Mouse (Mus musculus): ENCODE data around the gene Col8a2. TPM values are rescaled to one million over a fixed set of nuclear protein-coding genes. Genes with fewer than 3 reads are reported as not detected.

Col8a2 gene
- polyA plus RNA-seq (2012; ENCODE audit: insufficient read depth, insufficient read length, missing spikeins), result not detected in 2 replicates

GRCm38 (mm10) chr4:126286492-126286891, at the start of gene Col8a2:
Col8a2 (plus strand) TSS chr4:126286793.
- Histone ChIP-seq H3K4me1 (ENCODE audit: control insufficient read depth, insufficient read depth, insufficient read length, low read length) (peaks cover 3% of the 10 kb centered on the region), H3K4me3 (ENCODE audit: insufficient read depth, low read depth, low read length) (peak within 1 kb of the TSS; percentile 47), H3K27ac (replicated peaks; ENCODE audit: low read depth, low read length) (no peak within 1 kb of the TSS)

- H3K4me3 ChIP-seq (ENCODE audit: insufficient read depth, low read depth, low read length), result no peak overlapping the region
- H3K4me1 ChIP-seq (ENCODE audit: control insufficient read depth, insufficient read depth, insufficient read length, low read length), result peaks cover 5% of the 10 kb centered on the region
- no peak overlapping the region for H3K27ac ChIP-seq (replicated peaks; ENCODE audit: low read depth, low read length)
These were observed 48.8 kb upstream of the Col8a2 start for GRCm38 (mm10) chr4:126237721-126238242.

- peaks cover 6% of the 10 kb centered on the region for H3K4me1 ChIP-seq (ENCODE audit: control insufficient read depth, insufficient read depth, insufficient read length, low read length)
- no peak overlapping the region for H3K4me3 ChIP-seq (ENCODE audit: insufficient read depth, low read depth, low read length)
- no peak overlapping the region for H3K27ac ChIP-seq (replicated peaks; ENCODE audit: low read depth, low read length)
These were observed 46.6 kb upstream of the Col8a2 start for GRCm38 (mm10) chr4:126239862-126240475.

DNA sequence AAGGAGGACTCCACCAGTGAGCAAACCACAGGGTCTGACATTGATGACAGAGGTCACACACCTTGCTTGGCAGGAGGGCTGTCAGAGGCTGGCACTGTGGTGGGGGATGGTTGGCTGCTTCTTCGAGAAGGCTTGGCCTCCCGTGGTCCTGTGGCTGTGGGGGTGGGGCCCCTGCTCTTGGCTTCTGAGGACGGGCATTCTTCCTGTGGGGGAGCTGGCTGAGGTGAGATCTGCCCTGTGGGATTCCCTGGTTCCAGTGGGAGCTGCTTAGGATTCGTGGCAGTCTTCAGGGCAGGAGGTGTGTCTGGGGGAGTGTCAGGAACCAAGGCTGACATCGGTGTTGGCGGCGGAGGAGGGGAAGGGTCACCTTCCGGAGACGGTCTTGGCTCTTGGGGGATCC, 44.6 kb upstream of the Col8a2 start:
- Histone ChIP-seq H3K4me3 (ENCODE audit: insufficient read depth, low read depth, low read length) (no peak overlapping the region), H3K27ac (replicated peaks; ENCODE audit: low read depth, low read length) (no peak overlapping the region), H3K4me1 (ENCODE audit: control insufficient read depth, insufficient read depth, insufficient read length, low read length) (peaks cover 11% of the 10 kb centered on the region)

DNA sequence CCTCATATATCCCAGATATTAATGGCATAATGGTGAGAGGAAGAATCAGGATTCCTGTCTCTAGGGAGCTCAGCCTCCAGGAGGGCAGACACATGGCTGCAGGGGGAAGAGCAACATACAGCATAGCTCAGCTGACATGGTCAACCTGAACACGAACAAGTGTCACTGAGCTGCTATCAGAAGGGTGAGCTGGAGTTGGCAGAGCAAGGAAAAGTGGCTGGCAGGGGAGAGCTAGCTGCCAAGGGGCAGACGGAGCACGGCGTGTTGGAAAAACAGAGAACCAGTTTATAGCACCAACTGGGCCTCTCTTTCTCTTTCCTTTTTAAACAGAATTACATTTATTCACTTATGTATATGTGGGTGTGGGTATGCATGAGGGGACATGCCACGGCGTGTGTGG, 44.1 kb upstream of the Col8a2 start:
- Histone ChIP-seq H3K4me3 (ENCODE audit: insufficient read depth, low read depth, low read length) (no peak overlapping the region), H3K27ac (replicated peaks; ENCODE audit: low read depth, low read length) (no peak overlapping the region), H3K4me1 (ENCODE audit: control insufficient read depth, insufficient read depth, insufficient read length, low read length) (peaks cover 14% of the 10 kb centered on the region)

DNA sequence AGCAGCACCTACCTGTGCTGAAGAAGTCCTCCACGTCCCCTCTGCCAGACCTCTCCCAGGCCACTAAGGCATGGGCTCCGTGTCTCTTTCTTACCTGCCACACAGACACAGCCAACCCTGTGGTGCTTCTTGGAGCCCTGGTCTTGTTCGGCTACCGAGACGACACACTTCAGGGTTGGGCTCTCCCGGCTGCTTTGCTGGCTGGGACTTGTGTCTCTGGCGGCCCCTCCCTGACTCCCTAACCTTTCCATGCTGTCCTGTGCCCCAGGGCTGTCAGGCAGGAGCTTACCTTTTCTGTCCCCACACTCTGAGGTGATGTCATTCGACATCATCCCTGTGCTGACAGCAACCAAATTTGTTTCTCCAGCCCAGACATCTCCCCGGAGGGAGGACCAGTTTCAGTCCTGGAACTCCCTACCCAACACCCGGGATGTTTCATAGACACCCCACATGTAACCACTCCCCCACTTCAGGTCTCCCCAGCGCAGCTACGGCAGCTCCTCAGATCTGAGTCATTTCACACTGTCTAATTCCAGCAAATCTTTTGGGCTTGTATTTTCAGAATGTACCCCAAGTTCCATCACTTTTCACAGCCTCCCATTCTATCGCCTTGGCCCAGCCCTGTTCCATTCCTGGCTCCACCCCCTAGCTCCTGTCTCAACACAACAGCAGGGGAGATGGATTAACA, 40.2 kb upstream of the Col8a2 start:
- H3K4me1 ChIP-seq (ENCODE audit: control insufficient read depth, insufficient read depth, insufficient read length, low read length), result peaks cover 29% of the 10 kb centered on the region
- H3K27ac ChIP-seq (replicated peaks; ENCODE audit: low read depth, low read length), result no peak overlapping the region
- H3K4me3 ChIP-seq (ENCODE audit: insufficient read depth, low read depth, low read length), result no peak overlapping the region

- Histone ChIP-seq H3K4me1 (ENCODE audit: control insufficient read depth, insufficient read depth, insufficient read length, low read length) (peaks cover 34% of the 10 kb centered on the region), H3K27ac (replicated peaks; ENCODE audit: low read depth, low read length) (peak overlapping the region; percentile 36; the same call in 1 of the 2 replicates), H3K4me3 (ENCODE audit: insufficient read depth, low read depth, low read length) (no peak overlapping the region)
These were observed 38.2 kb upstream of the Col8a2 start for GRCm38 (mm10) chr4:126248261-126248868.

GRCm38 (mm10) chr4:126250659-126251058, 35.9 kb upstream of the Col8a2 start:
- Histone ChIP-seq H3K27ac (replicated peaks; ENCODE audit: low read depth, low read length) (peak overlapping the region; percentile 76), H3K4me3 (ENCODE audit: insufficient read depth, low read depth, low read length) (no peak overlapping the region), H3K4me1 (ENCODE audit: control insufficient read depth, insufficient read depth, insufficient read length, low read length) (peaks cover 43% of the 10 kb centered on the region)

DNA sequence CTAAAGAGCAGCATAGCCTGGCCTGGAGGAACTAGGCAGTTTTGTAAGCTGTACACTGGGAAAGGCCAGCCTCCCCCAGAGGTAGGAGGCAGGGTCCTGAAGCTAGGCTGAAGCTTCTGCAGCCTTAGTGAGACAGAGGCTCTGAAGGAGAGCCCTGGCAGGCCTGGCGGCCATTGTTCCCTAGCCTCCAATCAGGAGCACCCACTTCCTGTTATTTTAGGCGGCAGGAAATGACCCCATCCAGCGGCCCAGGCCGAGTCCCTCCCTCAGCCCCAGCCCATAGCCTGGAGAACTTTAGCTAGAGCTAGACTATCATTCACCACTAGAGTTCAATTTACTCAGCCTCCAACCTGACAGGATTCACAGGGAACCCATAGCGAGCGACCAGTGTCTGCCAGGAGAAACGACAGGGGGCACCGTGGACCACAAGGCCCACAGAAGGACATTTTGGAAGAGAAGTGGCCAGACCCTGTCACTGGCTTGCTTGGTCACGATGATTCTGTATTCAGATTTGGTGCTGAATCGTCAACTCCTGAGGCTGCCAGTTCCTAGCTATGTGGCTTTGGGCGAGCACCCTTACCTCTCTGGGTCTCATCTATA, 34.8 kb upstream of the Col8a2 start:
- H3K4me3 ChIP-seq (ENCODE audit: insufficient read depth, low read depth, low read length), result peak overlapping the region; percentile 44
- peak overlapping the region; percentile 95 for H3K27ac ChIP-seq (replicated peaks; ENCODE audit: low read depth, low read length)

GRCm38 (mm10) chr4:126252411-126253237, 34.0 kb upstream of the Col8a2 start:
- peak overlapping the region; percentile 44 for H3K4me3 ChIP-seq (ENCODE audit: insufficient read depth, low read depth, low read length)
- H3K27ac ChIP-seq (replicated peaks; ENCODE audit: low read depth, low read length), result peak overlapping the region; percentile 95
- H3K4me1 ChIP-seq (ENCODE audit: control insufficient read depth, insufficient read depth, insufficient read length, low read length), result peaks cover 41% of the 10 kb centered on the region

More for the DNA sequence above, 34.8 kb upstream of the Col8a2 start:
- peaks cover 39% of the 10 kb centered on the region for H3K4me1 ChIP-seq (ENCODE audit: control insufficient read depth, insufficient read depth, insufficient read length, low read length)

GRCm38 (mm10) chr4:126253637-126254272, 32.8 kb upstream of the Col8a2 start:
- Histone ChIP-seq H3K4me1 (ENCODE audit: control insufficient read depth, insufficient read depth, insufficient read length, low read length) (peaks cover 38% of the 10 kb centered on the region), H3K4me3 (ENCODE audit: insufficient read depth, low read depth, low read length) (peak overlapping the region; percentile 79), H3K27ac (replicated peaks; ENCODE audit: low read depth, low read length) (peak overlapping the region; percentile 40; the same call in 1 of the 2 replicates)

DNA sequence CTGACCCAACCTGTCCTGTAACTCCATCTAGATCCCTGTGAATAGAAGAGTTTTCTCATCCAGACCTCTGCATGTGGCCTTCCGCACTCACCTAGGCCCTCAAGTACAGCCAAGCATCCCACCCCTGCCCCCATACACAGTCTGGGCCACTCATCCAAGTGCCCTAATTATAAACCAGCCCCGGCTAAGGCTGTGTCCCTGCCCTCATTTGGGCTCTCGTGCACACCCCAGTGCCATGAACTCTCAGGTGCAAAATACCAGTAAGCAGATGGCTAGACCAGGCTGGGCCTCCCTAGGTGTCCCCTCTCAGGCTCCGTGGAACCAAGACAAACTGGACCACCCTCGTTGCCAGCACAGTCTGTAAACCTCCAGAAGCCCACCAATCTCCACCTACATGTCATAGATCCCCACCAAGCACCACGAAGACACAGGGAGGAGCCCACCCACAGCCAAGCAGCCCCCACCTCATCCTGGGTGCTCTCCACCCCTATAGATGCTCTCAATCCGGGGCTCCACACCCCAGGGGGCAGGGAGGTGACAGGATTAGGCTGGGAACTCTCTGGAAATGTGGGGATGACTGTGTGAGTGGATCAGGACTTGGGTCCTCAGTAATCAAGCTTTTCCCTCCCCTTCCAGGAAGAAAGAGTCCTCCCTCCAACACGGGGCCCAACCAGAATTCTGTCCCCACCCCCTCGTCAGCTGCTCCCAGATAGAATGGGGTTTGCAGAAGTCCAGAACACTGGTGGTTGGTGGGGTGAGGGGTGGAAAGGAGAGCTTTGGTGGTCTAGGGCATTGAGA, 32.1 kb upstream of the Col8a2 start:
- Histone ChIP-seq H3K4me3 (ENCODE audit: insufficient read depth, low read depth, low read length) (peak overlapping the region; percentile 79), H3K4me1 (ENCODE audit: control insufficient read depth, insufficient read depth, insufficient read length, low read length) (peaks cover 43% of the 10 kb centered on the region), H3K27ac (replicated peaks; ENCODE audit: low read depth, low read length) (peak overlapping the region; percentile 54)

GRCm38 (mm10) chr4:126255113-126256001, 31.2 kb upstream of the Col8a2 start:
- H3K4me1 ChIP-seq (ENCODE audit: control insufficient read depth, insufficient read depth, insufficient read length, low read length), result peaks cover 44% of the 10 kb centered on the region
- H3K27ac ChIP-seq (replicated peaks; ENCODE audit: low read depth, low read length), result peak overlapping the region; percentile 67
- peak overlapping the region; percentile 79 for H3K4me3 ChIP-seq (ENCODE audit: insufficient read depth, low read depth, low read length)
